Mouse (Mus musculus): ENCODE data around the gene Plppr3. TPM values are rescaled to one million over a fixed set of nuclear protein-coding genes. Genes with fewer than 3 reads are reported as not detected.

The Plppr3 gene
- 100 to 1,000 TPM; 277 to 305 TPM for total RNA-seq (2021)

- peak; percentile 89 for DNase-seq
- intact Hi-C loops (cut with DNase I): no loop called here
These were observed at the start of gene Plppr3, which contains the start of gene Prtn3 for GRCm38 (mm10) chr10:79874290-79874862. Gene Plppr3, minus strand, starts transcription at chr10:79874634. Gene Prtn3, plus strand, starts transcription at chr10:79874476.

GRCm38 (mm10) chr10:79921572-79921971, 47.1 kb upstream of the Plppr3 start:
- no peak for DNase-seq
- intact Hi-C loops (cut with DNase I): loop anchor here (10.0 kb wide), 1 partner anchor 87 kb away; no protein-coding TSS in a partner anchor

GRCm38 (mm10) chr10:79920958-79921535, 46.6 kb upstream of the Plppr3 start, which contains the start of gene R3hdm4:
Gene R3hdm4, minus strand, starts transcription at chr10:79921208.
- DNase-seq: no peak
- intact Hi-C loops (cut with DNase I): loop anchor here (10.0 kb wide), 1 partner anchor 86 kb away; no protein-coding TSS in a partner anchor

GRCm38 (mm10) chr10:79920056-79920890, 45.8 kb upstream of the Plppr3 start:
- no peak for DNase-seq
- intact Hi-C loops (cut with DNase I): loop anchor here (10.0 kb wide), 1 partner anchor 85 kb away; no protein-coding TSS in a partner anchor

- no peak for DNase-seq
- intact Hi-C loops (cut with DNase I): no loop called here
These were observed 44.9 kb upstream of the Plppr3 start for GRCm38 (mm10) chr10:79919251-79919849.

- intact Hi-C loops (cut with DNase I): no loop called here
- peak; percentile 43 for DNase-seq
These were observed 44.0 kb upstream of the Plppr3 start for GRCm38 (mm10) chr10:79918231-79919078.

- intact Hi-C loops (cut with DNase I): no loop called here
- no peak for DNase-seq
These were observed 43.2 kb upstream of the Plppr3 start for GRCm38 (mm10) chr10:79917532-79918100.

GRCm38 (mm10) chr10:79916808-79917531, 42.5 kb upstream of the Plppr3 start, which contains the start of gene Kiss1r:
Gene Kiss1r, plus strand, starts transcription at chr10:79916971.
- DNase-seq: peak; percentile 81
- intact Hi-C loops (cut with DNase I): no loop called here

- no peak for DNase-seq
- intact Hi-C loops (cut with DNase I): no loop called here
These were observed 41.6 kb upstream of the Plppr3 start for GRCm38 (mm10) chr10:79916081-79916480.

- DNase-seq: no peak
- intact Hi-C loops (cut with DNase I): no loop called here
These were observed 40.6 kb upstream of the Plppr3 start for GRCm38 (mm10) chr10:79914948-79915596.

- DNase-seq: peak; percentile 66
- intact Hi-C loops (cut with DNase I): no loop called here
These were observed 39.9 kb upstream of the Plppr3 start for GRCm38 (mm10) chr10:79914131-79914947.

GRCm38 (mm10) chr10:79912412-79912811, 38.0 kb upstream of the Plppr3 start:
- DNase-seq: no peak
- intact Hi-C loops (cut with DNase I): no loop called here

- intact Hi-C loops (cut with DNase I): no loop called here
- no peak for DNase-seq
These were observed 36.1 kb upstream of the Plppr3 start, which contains the start of gene Gm26602 for GRCm38 (mm10) chr10:79910556-79910955. Gene Gm26602, plus strand, starts transcription at chr10:79910856.

- intact Hi-C loops (cut with DNase I): no loop called here
- DNase-seq: no peak
These were observed 34.9 kb upstream of the Plppr3 start for GRCm38 (mm10) chr10:79909092-79909922.

GRCm38 (mm10) chr10:79908167-79909091, 34.0 kb upstream of the Plppr3 start, which contains the start of gene Med16:
Gene Med16, minus strand, starts transcription at chr10:79908923.
- DNase-seq: peak; percentile 97
- intact Hi-C loops (cut with DNase I): no loop called here
